In genomic region chr4:119421191-119421590, GRCm38 (mm10) we compare ENCODE assay signal across 8 mouse cellular contexts. TPM values are rescaled to one million over a fixed set of nuclear protein-coding genes. Genes with fewer than 3 reads are reported as not detected.
DNase-seq lines count a peak whose midpoint lies in the region; ATAC-seq and TF ChIP-seq lines count a peak whose summit lies in the region.

No protein-coding gene starts in this region.

- H3K9me3 ChIP-seq in heart, postnatal 0 days (replicated peaks; ENCODE audit: control insufficient read depth, low read length): no peaks in the 10 kb centered on the region
- no peaks in the 10 kb centered on the region for H3K9me3 ChIP-seq in midbrain, embryonic 15.5 days

- peak overlapping the region; percentile 67 for H3K4me2 ChIP-seq in heart, postnatal 0 days (ENCODE audit: low read depth, low read length)
- peak overlapping the region; percentile 96 for H3K4me2 ChIP-seq in midbrain, embryonic 15.5 days

- no peak for DNase-seq in heart, postnatal 0 days (ENCODE audit: low spot score)
- DNase-seq in heart, postnatal 36 days: no peak
- peak; percentile 31 to 49 for DNase-seq in adrenal gland, postnatal 36 days
- peak; percentile 27 for DNase-seq in induced T-regulatory cell, adult 2 months (ENCODE audit: low read depth)
- DNase-seq in thymus, postnatal 14 days: no peak
- no peak for DNase-seq in spleen, adult 12 weeks (ENCODE audit: low spot score)

- peak overlapping the region; percentile 70 for H3K4me3 ChIP-seq in heart, postnatal 0 days (ENCODE audit: low read depth, low read length)
- peak overlapping the region; percentile 79 for H3K4me3 ChIP-seq in midbrain, embryonic 15.5 days

- H3K9ac ChIP-seq in heart, postnatal 0 days (replicated peaks; ENCODE audit: low read depth, low read length): 0 out of 2 replicates have a peak overlapping the region, but pooled peaks have one; percentile 57
- peak overlapping the region; percentile 85; the same call in 1 of the 2 replicates for H3K9ac ChIP-seq in midbrain, embryonic 15.5 days

- no peak for TF ChIP-seq CTCF in heart, postnatal 0 days (IDR thresholded peaks at IDR 0.05; ENCODE audit: low read depth)

- peaks cover 19% of the 10 kb centered on the region for H3K4me1 ChIP-seq in heart, postnatal 0 days (ENCODE audit: control insufficient read depth, insufficient read depth)
- H3K4me1 ChIP-seq in midbrain, embryonic 15.5 days: peaks cover 19% of the 10 kb centered on the region

- no peaks in the 10 kb centered on the region; the same call in 1 of the 2 replicates for H3K36me3 ChIP-seq in heart, postnatal 0 days (replicated peaks; ENCODE audit: control insufficient read depth, insufficient read depth, low read length)
- no peaks in the 10 kb centered on the region for H3K36me3 ChIP-seq in midbrain, embryonic 15.5 days (replicated peaks)

- no peak overlapping the region for H3K27ac ChIP-seq in heart, postnatal 0 days (ENCODE audit: low read depth)
- no peak overlapping the region for H3K27ac ChIP-seq in midbrain, embryonic 15.5 days

- TF ChIP-seq EP300 in heart, postnatal 0 days (IDR thresholded peaks at IDR 0.05; ENCODE audit: low read depth): no peak

- intact Hi-C loops in heart, postnatal 36 days (cut with DNase I): loop anchor here (5.0 kb wide), 5 partner anchors 116 to 311 kb away; partner anchors contain the start of genes AU022252, Foxj3, Frg2f1 and Hivep3

- no peaks in the 10 kb centered on the region for H3K27me3 ChIP-seq in heart, postnatal 0 days (ENCODE audit: control insufficient read depth, insufficient read depth, low read length)
- H3K27me3 ChIP-seq in midbrain, embryonic 15.5 days (replicated peaks): no peaks in the 10 kb centered on the region

- no peak for ATAC-seq in heart, postnatal 0 days (ENCODE audit: insufficient read depth, low read depth)
- ATAC-seq in midbrain, embryonic 15.5 days (replicated peaks): no peak
- ATAC-seq in monocyte, adult 5-6 weeks (replicated peaks; ENCODE audit: insufficient number of reproducible peaks, low FRiP score, low TSS enrichment, poor library complexity, severe bottlenecking): no peak

- 28% methylated on average over 3 of the region's 3 CpGs for WGBS in heart, postnatal 0 days
- WGBS in midbrain, embryonic 15.5 days: 66% methylated on average over 3 of the region's 3 CpGs

RNA-seq across cellular contexts. Expression of gene Ppcs, which starts 1.0 kb away (rescaled TPM):
- total RNA-seq in heart, postnatal 0 days (2014; rRNA removed; ENCODE audit: low replicate concordance): 17.4 and 22.5 TPM in 2 replicates
- 39.3 and 40.0 TPM in 2 replicates for polyA plus RNA-seq in heart, postnatal 0 days (2015; fragmentation: Nextera tagmentation; extraction: Ambion mirVana)
- 10 to 100 TPM in 1 of 2 experiments, 1 to 10 TPM in 1; 9.6 to 12.7 TPM for total RNA-seq in heart, postnatal 36 days (2021)
- total RNA-seq in adrenal gland, postnatal 36 days (2021): 10 to 100 TPM; 38.0 to 41.7 TPM
- 20.8 and 22.2 TPM in 2 replicates for polyA plus RNA-seq in midbrain, embryonic 15.5 days (2015; fragmentation: Nextera tagmentation; extraction: Ambion mirVana)
- 6.3 to 20.1 TPM (median 8.1 TPM) in 3 replicates for total RNA-seq in monocyte, adult 5-6 weeks (2017)

RNA-seq across cellular contexts. Expression of gene Zmynd12, which starts 1.4 kb away (rescaled TPM):
- not detected in 2 replicates for total RNA-seq in heart, postnatal 0 days (2014; rRNA removed; ENCODE audit: low replicate concordance)
- 0.21 and 0.37 TPM in 2 replicates for polyA plus RNA-seq in heart, postnatal 0 days (2015; fragmentation: Nextera tagmentation; extraction: Ambion mirVana)
- not detected for total RNA-seq in heart, postnatal 36 days (2021)
- 1 to 10 TPM; 3.1 to 4.0 TPM for total RNA-seq in adrenal gland, postnatal 36 days (2021)
- polyA plus RNA-seq in midbrain, embryonic 15.5 days (2015; fragmentation: Nextera tagmentation; extraction: Ambion mirVana): 0.18 and 0.63 TPM in 2 replicates
- total RNA-seq in monocyte, adult 5-6 weeks (2017): not detected in 3 replicates

RNA-seq across cellular contexts. Expression of gene Ccdc30, which starts 5.9 kb away (rescaled TPM):
- total RNA-seq in heart, postnatal 0 days (2014; rRNA removed; ENCODE audit: low replicate concordance): not detected in 2 replicates
- polyA plus RNA-seq in heart, postnatal 0 days (2015; fragmentation: Nextera tagmentation; extraction: Ambion mirVana): 2.1 and 2.3 TPM in 2 replicates
- total RNA-seq in heart, postnatal 36 days (2021): under 1 TPM in 1 of 2 experiments, not detected in 1; 0.36 TPM
- total RNA-seq in adrenal gland, postnatal 36 days (2021): 10 to 100 TPM; 14.5 to 16.9 TPM
- 23.2 and 23.8 TPM in 2 replicates for polyA plus RNA-seq in midbrain, embryonic 15.5 days (2015; fragmentation: Nextera tagmentation; extraction: Ambion mirVana)
- total RNA-seq in monocyte, adult 5-6 weeks (2017): 0.32 to 4.8 TPM in 2 of 3 replicates, not detected in the other

Comparison
In these comparisons a context has a peak if more than half of its experiments do, and no peak if none do; other contexts are left out.
1. DNase-seq: peak in adrenal gland, postnatal 36 days (2 of 2) and induced T-regulatory cell, adult 2 months (single experiment); none in heart, postnatal 0 days (single experiment), heart, postnatal 36 days (0 of 2), thymus, postnatal 14 days (single experiment) and spleen, adult 12 weeks (single experiment).